Mouse (Mus musculus) spleen, adult 2 months (tissue): ENCODE data around the gene Garnl3.

Experiments used
- CTCF ChIP-seq: fragments of 200-500 bp; IDR thresholded peaks from 2 replicates; pipeline ENCODE4 v1.5.1; 2011; ENCODE audit warnings: mild to moderate bottlenecking, inconsistent platforms; ENCODE audit not compliant: insufficient read depth, insufficient read length, insufficient replicate concordance; ENCODE audit errors: extremely low read depth
- POLR2A ChIP-seq: fragments of 200-500 bp; IDR thresholded peaks from 2 replicates; pipeline ENCODE4 v1.6.1; 2011; ENCODE audit warnings: low read depth, low read length, inconsistent platforms

- no peak for TF ChIP-seq POLR2A
- TF ChIP-seq CTCF: no peak
Observed at GRCm38 (mm10) chr2:33164646-33165045, 33.2 kb upstream of the Garnl3 start.
